Mouse (Mus musculus): ENCODE results near the gene Rapgef5. TPM values are rescaled to one million over a fixed set of nuclear protein-coding genes. Genes with fewer than 3 reads are reported as not detected.

The Rapgef5 gene
- total RNA-seq, 1 experiment: 9.9 TPM

- no peak for DNase-seq (ENCODE audit: low read depth, low spot score)
- Histone ChIP-seq H3K27ac (ENCODE audit: insufficient read depth, low read depth, low read length, poor library complexity, severe bottlenecking) (no peak overlapping the region), H3K4me1 (ENCODE audit: control insufficient read depth in 2 of 2, insufficient read depth in 2 of 2, low read length in 2 of 2, poor library complexity in 1 of 2) (peaks cover 2 to 17% of the 10 kb centered on the region in 2 experiments; a peak in 2 of 4 replicates), H3K9me3 (ENCODE audit: control insufficient read depth, insufficient read depth, low read depth, low read length) (no peaks in the 10 kb centered on the region), H3K9ac (ENCODE audit: insufficient read depth, low read depth, low read length, poor library complexity, severe bottlenecking) (no peak overlapping the region), H3K36me3 (ENCODE audit: control insufficient read depth, insufficient read depth, low read length, poor library complexity, severe bottlenecking) (peaks cover 2% of the 10 kb centered on the region), H3K4me3 (ENCODE audit: insufficient read depth in 1 of 2, low read depth in 1 of 2, low read length in 2 of 2, poor library complexity in 1 of 2, severe bottlenecking in 1 of 2) (no peak overlapping the region)
- in situ Hi-C loops (cut with MboI; ENCODE audit: low sequenced_read_pairs in 2 of 2, unreplicated experiment in 2 of 2): loop anchor here in 1 of 2 experiments (25.0 kb wide), 2 partner anchors 169 to 344 kb away; no protein-coding TSS in a partner anchor
- TF ChIP-seq CHD2 (IDR thresholded peaks at IDR 0.05; ENCODE audit: low read depth, low read length) (no peak), HCFC1 (IDR thresholded peaks at IDR 0.05; ENCODE audit: borderline replicate concordance, insufficient read depth, low read length) (no peak), MAFK (IDR thresholded peaks at IDR 0.05; ENCODE audit: insufficient read depth, low read depth, low read length) (no peak), ZC3H11A (IDR thresholded peaks at IDR 0.05; ENCODE audit: borderline replicate concordance, low read depth, low read length) (no peak), ZNF384 (IDR thresholded peaks at IDR 0.05; ENCODE audit: low read depth, low read length) (no peak)
Observed at GRCm38 (mm10) chr12:117756010-117756409, 239.7 kb downstream of the Rapgef5 start.

- DNase-seq (ENCODE audit: low read depth, low spot score): no peak
- peaks cover 2% of the 10 kb centered on the region for H3K36me3 ChIP-seq (ENCODE audit: control insufficient read depth, insufficient read depth, low read length, poor library complexity, severe bottlenecking)
- H3K9me3 ChIP-seq (ENCODE audit: control insufficient read depth, insufficient read depth, low read depth, low read length): no peaks in the 10 kb centered on the region
- TF ChIP-seq MAFK (IDR thresholded peaks at IDR 0.05; ENCODE audit: insufficient read depth, low read depth, low read length) (no peak), CHD2 (IDR thresholded peaks at IDR 0.05; ENCODE audit: low read depth, low read length) (no peak), ZNF384 (IDR thresholded peaks at IDR 0.05; ENCODE audit: low read depth, low read length) (no peak), HCFC1 (IDR thresholded peaks at IDR 0.05; ENCODE audit: borderline replicate concordance, insufficient read depth, low read length) (no peak)
- no peak overlapping the region for H3K27ac ChIP-seq (ENCODE audit: insufficient read depth, low read depth, low read length, poor library complexity, severe bottlenecking)
- H3K9ac ChIP-seq (ENCODE audit: insufficient read depth, low read depth, low read length, poor library complexity, severe bottlenecking): no peak overlapping the region
- H3K4me3 ChIP-seq (ENCODE audit: insufficient read depth in 1 of 2, low read depth in 1 of 2, low read length in 2 of 2, poor library complexity in 1 of 2, severe bottlenecking in 1 of 2): no peak overlapping the region
- H3K4me1 ChIP-seq (ENCODE audit: control insufficient read depth in 2 of 2, insufficient read depth in 2 of 2, low read length in 2 of 2, poor library complexity in 1 of 2): peaks cover 0 to 8% of the 10 kb centered on the region in 2 experiments; a peak in 1 of 4 replicates
- in situ Hi-C loops (cut with MboI; ENCODE audit: low sequenced_read_pairs in 2 of 2, unreplicated experiment in 2 of 2): loop anchor here (5.0 to 25.0 kb wide), 3 partner anchors 173 to 348 kb away; no protein-coding TSS in a partner anchor
Observed at GRCm38 (mm10) chr12:117760373-117760772, 244.1 kb downstream of the Rapgef5 start.

GRCm38 (mm10) chr12:117760846-117761245, 244.6 kb downstream of the Rapgef5 start:
- Histone ChIP-seq H3K27ac (ENCODE audit: insufficient read depth, low read depth, low read length, poor library complexity, severe bottlenecking) (no peak overlapping the region), H3K4me3 (ENCODE audit: insufficient read depth in 1 of 2, low read depth in 1 of 2, low read length in 2 of 2, poor library complexity in 1 of 2, severe bottlenecking in 1 of 2) (no peak overlapping the region), H3K4me1 (ENCODE audit: control insufficient read depth in 2 of 2, insufficient read depth in 2 of 2, low read length in 2 of 2, poor library complexity in 1 of 2) (peaks cover 0 to 8% of the 10 kb centered on the region in 2 experiments; a peak in 1 of 4 replicates), H3K9me3 (ENCODE audit: control insufficient read depth, insufficient read depth, low read depth, low read length) (no peaks in the 10 kb centered on the region), H3K36me3 (ENCODE audit: control insufficient read depth, insufficient read depth, low read length, poor library complexity, severe bottlenecking) (peaks cover 2% of the 10 kb centered on the region), H3K9ac (ENCODE audit: insufficient read depth, low read depth, low read length, poor library complexity, severe bottlenecking) (no peak overlapping the region)
- no peak for DNase-seq (ENCODE audit: low read depth, low spot score)
- in situ Hi-C loops (cut with MboI; ENCODE audit: low sequenced_read_pairs in 2 of 2, unreplicated experiment in 2 of 2): loop anchor here (5.0 to 25.0 kb wide), 3 partner anchors 174 to 349 kb away; no protein-coding TSS in a partner anchor
- TF ChIP-seq MAFK (IDR thresholded peaks at IDR 0.05; ENCODE audit: insufficient read depth, low read depth, low read length): no peak
- TF ChIP-seq ZC3H11A (IDR thresholded peaks at IDR 0.05; ENCODE audit: borderline replicate concordance, low read depth, low read length): no peak
- no peak for TF ChIP-seq HCFC1 (IDR thresholded peaks at IDR 0.05; ENCODE audit: borderline replicate concordance, insufficient read depth, low read length)
- TF ChIP-seq CHD2 (IDR thresholded peaks at IDR 0.05; ENCODE audit: low read depth, low read length): no peak
- TF ChIP-seq ZNF384 (IDR thresholded peaks at IDR 0.05; ENCODE audit: low read depth, low read length): no peak

GRCm38 (mm10) chr12:117761698-117762097, 245.4 kb downstream of the Rapgef5 start:
- DNase-seq (ENCODE audit: low read depth, low spot score): no peak
- H3K4me1 ChIP-seq (ENCODE audit: control insufficient read depth in 2 of 2, insufficient read depth in 2 of 2, low read length in 2 of 2, poor library complexity in 1 of 2): peaks cover 0 to 8% of the 10 kb centered on the region in 2 experiments; a peak in 1 of 4 replicates
- no peaks in the 10 kb centered on the region for H3K9me3 ChIP-seq (ENCODE audit: control insufficient read depth, insufficient read depth, low read depth, low read length)
- TF ChIP-seq ZNF384 (IDR thresholded peaks at IDR 0.05; ENCODE audit: low read depth, low read length): no peak
- TF ChIP-seq ZC3H11A (IDR thresholded peaks at IDR 0.05; ENCODE audit: borderline replicate concordance, low read depth, low read length): no peak
- no peak for TF ChIP-seq MAFK (IDR thresholded peaks at IDR 0.05; ENCODE audit: insufficient read depth, low read depth, low read length)
- TF ChIP-seq HCFC1 (IDR thresholded peaks at IDR 0.05; ENCODE audit: borderline replicate concordance, insufficient read depth, low read length): no peak
- no peak for TF ChIP-seq CHD2 (IDR thresholded peaks at IDR 0.05; ENCODE audit: low read depth, low read length)
- H3K27ac ChIP-seq (ENCODE audit: insufficient read depth, low read depth, low read length, poor library complexity, severe bottlenecking): no peak overlapping the region
- no peak overlapping the region for H3K9ac ChIP-seq (ENCODE audit: insufficient read depth, low read depth, low read length, poor library complexity, severe bottlenecking)
- no peaks in the 10 kb centered on the region for H3K36me3 ChIP-seq (ENCODE audit: control insufficient read depth, insufficient read depth, low read length, poor library complexity, severe bottlenecking)
- in situ Hi-C loops (cut with MboI; ENCODE audit: low sequenced_read_pairs in 2 of 2, unreplicated experiment in 2 of 2): loop anchor here (5.0 to 25.0 kb wide), 3 partner anchors 174 to 349 kb away; no protein-coding TSS in a partner anchor
- no peak overlapping the region for H3K4me3 ChIP-seq (ENCODE audit: insufficient read depth in 1 of 2, low read depth in 1 of 2, low read length in 2 of 2, poor library complexity in 1 of 2, severe bottlenecking in 1 of 2)
